Mouse (Mus musculus) adrenal gland, postnatal 14 days (tissue): ENCODE measurements at regions not wholly inside any gene's neighbourhood (a gene's known extent, or its start where the extent isn't known, plus 50 kb on each side); places are given as distances from the start of the nearest gene placed in this dataset.
"Not testable (repeated sequence)": the region's sequence is repeated elsewhere in the genome, so short reads cannot be mapped to it uniquely, and the experiment has no call there.

Experiments used
- DNase-seq: peaks from one replicate; pipeline ENCODE4 v3.0.0; 2021; ENCODE audit warnings: mixed read lengths

GRCm38 (mm10) chr13:12726831-12727230 is 73.0 kb downstream of the Prl2c3 start:
- DNase-seq = peak; percentile 23

- peak; percentile 13 for DNase-seq
Measured at GRCm38 (mm10) chr13:12717972-12718546, 81.8 kb downstream of the Prl2c3 start.

GRCm38 (mm10) chr13:12711471-12712273 is 88.2 kb downstream of the Prl2c3 start:
- no peak for DNase-seq

GRCm38 (mm10) chr13:12702804-12703612 is 96.9 kb downstream of the Prl2c3 start:
- peak; percentile 17 for DNase-seq

GRCm38 (mm10) chr13:12702111-12702803 is 97.6 kb downstream of the Prl2c3 start:
- peak; percentile 21 for DNase-seq

- not testable (repeated sequence) for DNase-seq
Measured at GRCm38 (mm10) chr13:12693593-12694118, 106.2 kb downstream of the Prl2c3 start.

GRCm38 (mm10) chr13:12688778-12689177 is 111.1 kb downstream of the Prl2c3 start:
- not testable (repeated sequence) for DNase-seq

GRCm38 (mm10) chr13:12688149-12688548 is 111.7 kb downstream of the Prl2c3 start:
- not testable (repeated sequence) for DNase-seq

GRCm38 (mm10) chr13:12680954-12681571 is 115.4 kb downstream of the Ero1lb start:
- DNase-seq = not testable (repeated sequence)

GRCm38 (mm10) chr13:12680283-12680953 is 114.7 kb downstream of the Ero1lb start:
- DNase-seq = peak; percentile 68

GRCm38 (mm10) chr13:12677372-12677771 is 111.7 kb downstream of the Ero1lb start:
- no peak for DNase-seq

GRCm38 (mm10) chr13:12671011-12671410 is 105.3 kb downstream of the Ero1lb start:
- DNase-seq = not testable (repeated sequence)

GRCm38 (mm10) chr13:12668742-12669141 is 103.1 kb downstream of the Ero1lb start:
- DNase-seq = not testable (repeated sequence)

- DNase-seq = peak; percentile 79
Measured at GRCm38 (mm10) chr13:12667727-12668665, 102.3 kb downstream of the Ero1lb start.

GRCm38 (mm10) chr13:12666050-12666449 is 100.4 kb downstream of the Ero1lb start:
- DNase-seq = not testable (repeated sequence)
